Mouse (Mus musculus): Measurements from ENCODE around the gene Fzr1.
A peak's percentile ranks its signal among the peaks of the same experiment; 100 is the strongest.

Fzr1 gene

DNA sequence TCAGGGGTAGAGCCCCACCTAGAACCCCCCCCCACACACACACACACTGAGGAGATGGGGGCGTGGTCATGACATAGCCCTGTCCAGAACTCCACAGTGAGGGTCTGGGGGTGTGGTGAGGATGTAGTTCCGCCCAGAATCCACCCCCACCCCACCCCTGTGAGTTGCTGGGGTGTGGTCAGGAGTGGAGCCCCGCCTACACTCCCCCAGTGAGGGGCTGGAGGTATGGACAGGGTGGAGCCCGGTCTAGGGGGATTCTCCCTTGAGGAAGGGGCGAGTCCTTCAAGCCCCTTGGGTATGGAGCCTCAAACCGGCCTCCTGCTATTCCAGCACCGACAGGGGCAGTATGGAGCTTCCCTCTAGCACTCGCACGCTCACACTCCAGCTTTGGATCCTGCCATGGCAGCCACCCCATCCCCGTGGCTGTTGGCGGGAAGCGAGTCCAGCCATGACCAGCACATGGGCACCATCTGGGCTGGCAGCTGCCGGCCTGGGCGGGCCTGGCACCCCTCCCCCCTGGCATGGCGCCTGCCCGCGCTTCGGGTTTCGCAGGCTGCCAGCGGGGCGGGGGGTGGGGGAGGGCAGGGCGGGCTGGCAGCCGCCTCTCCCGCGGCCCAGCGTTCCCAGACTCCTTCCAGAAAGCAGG, 38.4 kb upstream of the Fzr1 start:
- peak; percentile 53 for DNase-seq (ENCODE audit: low read depth, low spot score)

DNA sequence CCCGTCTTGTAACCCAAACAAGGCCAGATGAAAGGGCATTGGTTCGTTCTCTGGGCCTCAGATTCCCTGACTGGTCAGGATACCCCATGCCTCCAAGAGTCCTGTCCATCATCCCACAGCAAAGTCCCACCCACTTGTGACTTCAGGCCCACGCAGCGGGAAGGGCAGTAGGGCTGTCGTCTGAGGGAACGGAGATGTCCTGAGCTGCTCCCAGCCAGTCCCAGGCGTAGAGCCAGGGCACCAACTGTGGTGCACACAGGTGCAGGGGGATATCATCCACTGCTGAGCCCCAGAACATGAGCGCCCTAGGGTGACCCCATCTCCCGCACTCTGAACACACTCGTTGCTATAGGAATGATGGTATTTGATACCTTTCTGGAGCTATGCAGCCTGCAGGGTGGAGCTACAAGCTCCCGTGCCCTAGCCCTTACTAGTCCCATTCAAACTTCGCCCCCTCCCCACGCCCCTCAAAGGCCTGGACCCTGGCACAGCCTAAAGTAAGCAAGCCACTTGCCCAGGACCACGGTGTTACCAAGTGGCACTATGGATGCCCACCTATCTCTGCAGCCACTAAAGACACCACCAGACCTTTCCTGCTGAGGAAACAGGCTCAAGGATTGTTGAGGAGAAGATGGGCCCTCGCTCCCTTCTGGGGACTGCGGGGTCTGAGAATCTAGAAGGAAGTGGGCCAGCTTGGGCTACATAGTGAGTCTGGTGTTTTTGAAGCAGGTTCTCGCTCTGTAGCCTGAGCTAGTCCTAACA, 37.4 kb upstream of the Fzr1 start:
- no peak for DNase-seq (ENCODE audit: low read depth, low spot score)

DNA sequence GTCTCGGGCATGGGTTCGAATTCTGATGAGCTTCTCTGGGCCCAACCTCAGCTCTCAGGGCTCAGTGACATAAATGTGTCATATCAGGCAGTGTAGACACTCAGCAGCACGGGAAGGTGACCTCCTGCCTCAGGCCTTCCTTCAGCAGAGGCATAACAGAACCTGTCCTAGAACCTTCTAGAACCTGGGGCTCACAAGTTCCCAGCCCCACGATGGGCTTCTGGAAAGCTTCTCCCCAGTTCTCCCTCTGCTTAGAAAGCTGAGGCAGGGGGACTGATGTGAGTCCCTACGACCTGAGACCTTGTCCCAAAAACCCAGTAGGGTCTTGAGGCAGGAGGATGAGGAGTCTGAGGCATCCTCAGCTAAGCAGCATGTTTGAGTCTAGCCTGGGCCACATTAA, 36.8 kb upstream of the Fzr1 start:
- no peak for DNase-seq (ENCODE audit: low read depth, low spot score)

DNA sequence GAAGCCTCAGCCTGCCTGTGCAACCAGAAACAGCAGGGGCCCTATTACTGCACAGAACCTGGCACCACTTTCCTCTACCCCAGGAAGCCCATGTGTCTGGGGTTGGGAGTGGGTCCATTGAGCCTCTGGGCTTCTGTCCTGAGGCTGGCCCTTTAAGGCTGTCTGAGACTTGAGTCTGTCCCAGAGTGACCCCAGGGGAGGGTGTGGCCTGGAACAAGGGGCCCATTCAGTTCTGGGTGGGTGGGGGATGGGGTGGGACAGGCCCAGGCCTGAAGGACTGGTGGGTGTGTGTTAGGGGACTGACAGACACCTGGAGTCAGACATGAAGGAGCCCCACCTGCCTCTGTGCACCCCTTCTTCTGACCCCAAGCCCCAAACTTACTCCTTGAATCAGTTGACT, 36.4 kb upstream of the Fzr1 start:
- DNase-seq (ENCODE audit: low read depth, low spot score): no peak

DNA sequence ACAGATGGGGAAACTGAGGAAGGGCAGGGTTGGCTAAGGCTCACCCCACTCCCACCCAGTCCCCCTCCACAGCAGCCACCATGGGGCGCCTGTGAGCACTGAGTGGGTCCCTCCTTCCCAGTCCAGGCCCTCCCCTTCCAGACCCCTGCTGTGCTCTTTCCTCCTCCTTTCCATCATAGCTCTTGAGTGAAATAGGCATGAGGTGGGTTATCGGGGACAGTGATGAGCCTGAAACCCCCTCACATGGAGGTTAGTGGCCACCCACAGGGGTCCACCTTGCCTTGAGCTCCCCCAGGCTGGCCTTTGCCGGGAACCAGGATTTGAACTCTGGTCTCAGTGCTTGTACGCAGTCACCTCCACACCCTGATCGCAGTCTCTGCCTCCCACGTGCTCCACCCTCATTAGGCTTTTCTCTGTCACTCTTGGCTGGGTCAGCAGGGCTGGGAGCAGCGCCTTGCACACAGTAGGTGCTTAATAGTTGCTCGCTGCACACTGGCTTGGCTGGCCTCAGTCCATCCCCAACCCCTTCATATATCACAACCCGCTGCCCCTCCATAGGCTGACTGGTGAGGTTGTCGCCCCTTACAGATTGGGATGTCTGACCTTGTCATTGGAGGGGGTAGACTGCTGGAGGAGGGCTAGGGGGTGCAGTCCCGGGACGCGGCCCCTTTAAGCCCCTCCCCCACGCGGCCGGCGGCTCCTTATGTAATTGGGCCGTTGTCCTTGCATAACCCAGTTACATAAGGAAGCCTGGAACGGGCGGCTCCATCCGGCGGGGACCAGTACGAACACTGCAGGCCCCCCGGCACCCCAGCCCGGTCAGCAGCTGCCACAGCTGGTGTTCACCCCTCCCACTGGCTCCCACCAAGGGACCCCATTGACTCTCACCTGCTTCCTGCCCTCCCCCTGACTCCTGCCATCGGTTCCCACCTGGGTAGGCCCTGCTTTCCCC, 35.3 kb upstream of the Fzr1 start:
- no peak for DNase-seq (ENCODE audit: low read depth, low spot score)

DNA sequence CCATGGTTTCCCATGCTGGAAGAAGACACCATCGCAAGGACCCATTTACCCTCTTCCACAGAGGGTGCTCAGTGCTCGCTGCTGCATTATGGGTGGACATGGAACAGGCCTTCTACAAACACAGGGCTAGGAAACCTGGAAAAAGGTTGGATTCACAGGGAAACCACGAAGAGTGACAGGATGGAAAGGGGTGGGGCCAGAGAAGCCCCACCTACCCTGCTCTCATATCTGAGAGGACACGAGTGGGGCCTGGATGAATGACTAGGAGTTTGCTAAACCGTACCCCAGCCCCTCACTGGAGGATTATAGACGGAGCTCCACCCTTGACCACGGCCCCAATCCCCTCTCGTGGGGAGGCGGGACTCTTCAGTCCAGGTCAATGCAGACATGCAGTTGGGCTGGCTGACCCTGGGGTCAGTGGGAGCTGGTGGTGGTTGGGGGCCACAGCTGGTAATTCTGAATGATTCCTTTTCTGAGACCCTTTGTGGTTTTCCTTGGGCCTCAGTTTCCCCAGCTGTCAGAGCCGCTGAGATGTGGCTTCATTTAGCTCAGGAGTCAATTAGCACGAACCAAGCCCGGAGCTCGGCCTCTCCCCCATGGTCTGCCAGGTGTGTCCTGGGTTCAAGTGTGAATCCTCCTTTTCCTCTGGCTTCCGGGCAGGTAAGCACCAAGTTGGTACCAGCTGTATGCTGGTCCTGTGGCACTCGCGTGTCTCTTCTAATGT, 34.4 kb upstream of the Fzr1 start:
- peak; percentile 58 for DNase-seq (ENCODE audit: low read depth, low spot score)

DNA sequence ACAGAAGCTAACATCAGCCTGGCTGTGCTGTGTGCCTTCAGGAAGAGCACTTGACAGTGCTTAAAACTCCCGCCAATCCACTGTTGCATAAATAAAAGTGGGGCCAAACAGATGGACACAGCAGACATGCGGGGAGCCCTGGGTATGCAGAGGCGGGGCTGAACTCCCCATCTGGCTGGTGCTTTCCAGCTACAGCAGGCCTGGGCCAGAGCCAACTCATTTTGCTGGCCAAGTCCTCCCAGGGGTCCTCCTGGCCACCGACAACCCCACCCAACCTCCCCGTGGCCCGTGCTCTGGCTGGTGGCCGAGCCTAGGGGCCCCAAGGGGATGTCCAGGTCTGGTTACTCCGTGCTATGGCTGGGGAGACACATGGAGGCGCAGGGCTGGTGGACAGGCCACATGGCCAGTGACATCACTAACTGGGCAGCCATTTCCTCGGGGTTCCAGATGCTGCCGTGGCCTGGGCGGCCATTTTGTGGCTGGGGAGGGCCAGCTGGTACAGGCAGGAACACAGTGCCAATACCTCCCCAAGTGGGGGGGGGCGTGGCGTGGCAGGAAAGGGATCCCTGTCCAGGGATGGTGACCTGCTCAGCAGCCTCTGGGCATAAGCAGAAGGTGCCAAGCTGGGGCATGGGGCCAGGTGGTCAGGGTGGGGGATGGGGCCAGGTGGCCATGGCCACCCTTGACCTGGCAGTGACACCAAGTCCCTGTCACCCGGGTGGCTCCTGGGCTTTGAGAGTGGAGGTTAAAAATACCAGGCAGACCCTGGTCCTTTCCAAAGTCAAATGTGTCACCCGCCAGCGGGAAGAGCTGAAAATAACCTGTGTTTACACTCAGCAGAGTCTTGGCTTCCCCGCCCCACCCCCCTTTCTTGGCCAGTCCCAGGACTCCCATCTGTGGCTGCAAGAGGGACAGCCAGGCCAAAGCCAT, 33.4 kb upstream of the Fzr1 start:
- peak; percentile 72 for DNase-seq (ENCODE audit: low read depth, low spot score)

DNA sequence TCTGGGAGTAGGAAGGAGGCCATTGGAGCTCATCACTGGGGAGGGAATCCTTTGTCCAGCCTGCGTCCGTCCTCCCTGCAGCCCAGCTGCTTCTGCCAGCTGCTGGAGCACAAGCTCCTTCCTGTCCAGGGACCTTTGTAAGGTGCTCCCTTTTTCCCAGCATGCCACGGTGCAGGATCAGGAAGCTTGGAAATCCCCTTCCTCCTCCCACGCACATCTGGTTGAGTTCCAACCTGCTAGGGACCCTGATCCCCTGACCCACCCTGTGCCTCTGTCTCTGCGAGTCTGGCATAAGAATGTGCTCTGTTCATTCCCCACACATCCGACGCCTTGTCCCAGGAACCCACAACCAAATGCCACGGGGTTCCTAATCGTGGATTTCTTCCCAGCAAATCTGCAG, 32.7 kb upstream of the Fzr1 start:
- peak; percentile 42 for DNase-seq (ENCODE audit: low read depth, low spot score)

DNA sequence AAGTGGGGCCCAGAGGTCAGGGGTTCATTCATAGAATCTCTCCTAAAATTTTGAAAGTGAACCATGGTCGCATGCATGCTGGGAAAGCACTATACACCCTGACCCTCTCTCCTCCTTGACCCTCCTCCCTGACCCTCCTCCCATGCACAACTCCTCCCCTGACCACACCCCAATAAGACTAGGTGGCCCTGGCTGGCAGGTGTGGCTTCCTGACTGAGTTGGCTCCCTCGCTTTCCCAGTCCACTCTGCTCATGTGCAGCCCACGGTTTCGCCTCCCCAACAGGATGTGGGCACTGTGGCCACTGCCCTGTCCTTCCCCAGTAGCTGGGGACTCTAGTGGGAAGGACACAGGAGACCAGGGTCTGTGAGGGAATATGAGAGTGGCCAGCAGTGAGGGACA, 32.0 kb upstream of the Fzr1 start:
- no peak for DNase-seq (ENCODE audit: low read depth, low spot score)

DNA sequence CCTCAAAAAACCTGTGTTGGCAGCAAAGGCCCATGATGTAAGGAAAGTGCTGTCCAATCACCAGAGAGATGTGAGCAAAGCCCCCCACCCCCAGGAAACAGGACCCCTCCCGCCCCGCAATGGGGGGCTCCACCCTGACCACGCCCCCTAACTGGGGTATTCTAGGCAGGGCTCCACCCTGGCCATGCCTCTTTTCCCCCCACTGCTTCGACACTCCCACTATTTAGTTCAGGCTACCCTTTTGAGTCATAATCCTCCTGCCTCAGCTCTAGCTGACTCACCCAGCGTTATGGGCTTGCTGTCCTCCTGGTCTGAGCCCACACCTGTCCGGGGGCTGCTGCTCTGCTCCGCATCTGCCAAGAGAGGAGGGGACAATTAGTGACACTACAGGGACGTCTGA, 31.0 kb upstream of the Fzr1 start:
- DNase-seq (ENCODE audit: low read depth, low spot score): peak; percentile 46

DNA sequence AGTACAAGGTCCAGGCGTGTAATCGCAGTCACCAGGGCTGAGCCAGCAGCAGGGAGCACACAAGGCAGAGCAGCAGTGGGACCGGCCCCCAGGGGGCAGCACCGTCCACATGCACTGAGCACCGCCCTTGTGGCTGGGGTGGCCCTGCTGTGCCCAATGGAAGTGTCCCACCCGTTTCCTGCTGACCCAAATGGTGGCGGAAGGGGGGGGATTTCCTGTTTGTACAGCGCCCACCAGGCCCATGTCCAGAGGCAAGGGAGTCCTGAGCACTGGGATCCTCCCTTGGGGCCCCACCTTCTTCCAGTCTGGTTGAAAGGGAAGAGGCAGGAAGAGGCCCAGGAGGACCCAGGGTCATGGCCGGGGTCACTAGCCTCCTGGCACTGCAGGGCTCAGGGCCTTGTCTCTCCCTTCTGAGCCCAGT, 30.6 kb upstream of the Fzr1 start:
- DNase-seq (ENCODE audit: low read depth, low spot score): peak; percentile 70

DNA sequence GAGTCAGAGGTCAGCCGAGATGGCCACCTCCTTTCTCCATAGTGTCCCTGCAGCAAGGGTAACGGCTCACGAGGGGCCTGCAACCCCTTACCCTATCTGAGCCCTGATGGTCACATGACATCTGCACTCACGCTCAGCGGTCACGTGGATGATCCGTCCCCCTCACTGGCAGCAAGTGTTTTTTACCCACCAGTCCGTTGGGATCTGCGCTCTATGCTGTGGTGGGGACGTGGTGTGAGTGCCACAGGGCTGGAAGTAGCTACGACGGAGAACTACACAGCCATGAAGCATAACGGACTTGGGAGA, 30.1 kb upstream of the Fzr1 start:
- no peak for DNase-seq (ENCODE audit: low read depth, low spot score)

DNA sequence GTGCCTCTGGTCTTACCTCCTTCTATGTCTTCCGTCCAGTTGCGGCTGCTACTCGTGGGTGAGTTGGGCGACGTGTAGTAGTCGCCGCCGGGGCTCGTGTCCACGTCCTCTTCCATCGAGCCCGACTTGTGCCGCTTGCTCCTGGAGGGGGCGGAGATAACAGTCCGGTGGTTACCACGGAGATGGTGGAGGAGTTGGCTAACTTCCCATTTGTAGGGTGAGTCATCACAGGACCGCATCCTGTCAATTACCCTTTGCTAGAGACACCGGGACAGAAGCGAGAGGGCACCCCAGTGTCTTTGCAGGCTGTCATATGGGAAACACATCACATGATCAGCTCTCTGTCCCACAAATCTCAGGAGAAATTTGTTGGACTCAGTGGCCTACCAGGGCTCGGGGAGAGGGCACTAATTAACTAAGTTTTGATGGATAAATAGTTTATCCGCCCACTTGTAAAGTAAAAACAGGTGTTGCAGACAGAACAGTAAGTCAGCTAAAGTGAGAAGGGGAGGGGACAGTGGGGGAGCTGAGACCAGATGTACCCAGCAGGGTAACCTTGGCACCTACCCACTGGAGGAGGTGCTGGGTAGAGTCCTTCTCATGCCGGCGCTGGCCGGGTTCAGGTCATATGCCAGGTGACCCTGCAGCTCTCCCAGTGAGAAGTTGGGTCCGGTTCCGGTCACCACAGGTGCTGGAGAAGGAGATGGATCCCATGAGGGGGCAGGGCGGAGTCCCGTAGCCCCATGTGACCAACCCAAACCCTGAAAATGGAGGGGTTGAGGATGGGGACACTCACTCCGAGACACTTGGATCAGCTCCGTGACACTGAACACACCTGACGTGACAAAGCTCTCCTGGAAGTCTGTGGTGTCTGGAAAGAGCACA, 29.5 kb upstream of the Fzr1 start:
- DNase-seq (ENCODE audit: low read depth, low spot score): peak; percentile 98

DNA sequence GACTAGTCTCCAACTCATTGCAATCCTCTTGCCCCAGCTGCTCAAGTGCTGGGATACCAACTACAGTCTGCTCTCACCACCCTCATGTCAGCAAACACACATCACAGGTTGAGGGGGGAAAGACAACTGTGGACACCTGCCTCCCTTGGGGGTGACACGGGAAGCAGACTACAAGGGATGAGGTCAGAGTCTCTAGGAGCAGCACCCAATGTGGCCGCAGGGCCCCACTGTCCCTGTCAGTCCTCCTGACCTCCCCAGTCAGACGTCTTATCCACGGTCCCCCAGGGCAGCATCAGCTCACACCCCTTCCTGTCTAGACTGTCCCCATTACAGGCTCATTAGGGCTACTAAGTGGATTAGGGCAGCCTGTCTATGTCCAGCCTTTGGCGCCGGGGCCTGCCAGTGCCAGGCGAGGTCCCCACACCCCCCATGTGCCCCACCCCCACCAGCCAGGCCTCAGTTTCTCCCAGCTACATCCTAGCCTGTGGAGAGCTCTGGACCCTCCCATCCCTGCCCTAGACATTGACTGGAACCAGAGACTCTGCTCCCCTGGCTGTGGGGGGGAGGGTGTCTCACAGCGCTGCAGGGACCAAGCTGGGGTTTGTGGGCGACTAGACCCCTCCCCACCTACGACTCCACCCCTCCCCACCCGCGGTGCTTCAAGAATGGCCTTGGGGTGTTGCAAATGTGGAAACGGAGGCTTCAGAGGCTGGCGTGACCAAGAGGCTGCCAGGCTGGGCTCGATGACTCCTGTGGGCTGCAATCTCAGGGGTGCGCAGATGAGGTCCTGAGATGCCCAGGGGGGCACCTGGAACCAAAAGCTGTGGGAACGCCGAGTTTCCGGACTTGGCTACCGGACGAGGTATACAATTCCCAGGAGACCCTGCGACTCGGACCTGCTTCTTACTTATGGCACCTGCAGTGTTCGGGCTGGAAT, 28.5 kb upstream of the Fzr1 start:
- DNase-seq (ENCODE audit: low read depth, low spot score): no peak

DNA sequence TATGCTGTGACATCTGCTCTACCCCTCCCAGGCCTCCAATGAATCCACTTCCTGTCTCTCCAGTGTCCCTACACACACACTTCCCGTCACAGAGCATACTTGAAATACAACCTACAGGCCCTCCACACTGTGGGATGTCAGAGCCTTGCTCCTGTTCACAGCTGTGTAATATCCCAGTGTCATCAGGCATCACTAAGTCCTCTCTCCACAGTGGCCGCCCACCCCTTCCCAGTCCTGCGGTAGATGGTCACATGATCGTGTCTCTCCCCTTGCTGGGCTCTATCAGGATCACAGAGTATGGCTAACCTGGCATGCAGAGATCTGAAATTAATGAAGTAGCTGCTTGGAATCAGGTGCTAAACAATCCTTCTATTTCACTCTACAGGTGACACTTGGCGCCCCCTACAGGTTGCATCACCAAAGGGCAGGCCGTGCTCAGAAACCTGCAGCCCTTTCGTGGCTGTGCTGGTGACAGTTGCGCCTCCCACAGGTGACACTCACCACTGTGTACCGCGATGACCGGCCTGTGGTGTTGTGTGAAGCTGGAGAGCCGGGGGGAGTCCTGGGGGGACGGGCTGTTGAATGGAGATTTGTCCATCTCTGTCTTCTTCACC, 27.4 kb upstream of the Fzr1 start:
- peak; percentile 57 for DNase-seq (ENCODE audit: low read depth, low spot score)

DNA sequence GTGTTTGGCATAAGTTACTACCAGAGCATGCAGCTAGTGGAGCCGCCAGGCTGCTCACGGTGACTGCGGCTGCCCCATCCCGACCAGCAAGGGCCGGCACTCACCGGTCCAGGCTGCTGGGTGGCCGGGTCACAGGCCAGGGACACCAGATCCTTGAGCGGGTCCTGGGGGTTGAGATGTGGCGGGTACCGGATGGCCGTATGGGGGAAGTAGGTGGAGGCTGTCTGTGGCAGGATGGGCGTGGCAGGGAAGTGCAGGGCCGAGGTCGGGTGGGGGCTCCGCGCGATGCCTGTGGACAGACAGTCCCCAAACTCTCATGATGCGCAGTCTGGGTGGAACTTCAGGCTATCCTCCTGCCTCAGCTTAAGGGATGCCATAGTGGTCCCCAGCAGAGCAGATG, 26.4 kb upstream of the Fzr1 start:
- DNase-seq (ENCODE audit: low read depth, low spot score): no peak

DNA sequence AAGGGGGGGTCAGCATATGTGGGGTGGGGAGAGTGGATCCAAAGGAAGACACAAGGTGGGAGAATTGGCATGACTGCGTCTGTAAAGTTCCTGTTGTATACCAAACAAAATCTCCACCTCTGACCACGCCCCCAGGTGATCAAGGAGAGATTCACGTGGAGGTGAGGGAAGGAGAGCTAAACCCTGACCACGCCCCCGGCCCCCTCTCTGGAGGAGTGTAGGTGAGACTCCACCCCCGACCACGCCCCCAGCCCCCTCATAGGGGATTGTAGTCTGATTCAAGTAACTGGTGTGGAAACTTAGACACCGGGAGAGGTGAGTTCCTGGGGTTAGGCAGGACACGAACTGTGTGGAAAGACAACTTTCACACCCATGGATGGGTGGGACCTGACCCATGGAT, 25.8 kb upstream of the Fzr1 start:
- no peak for DNase-seq (ENCODE audit: low read depth, low spot score)

DNA sequence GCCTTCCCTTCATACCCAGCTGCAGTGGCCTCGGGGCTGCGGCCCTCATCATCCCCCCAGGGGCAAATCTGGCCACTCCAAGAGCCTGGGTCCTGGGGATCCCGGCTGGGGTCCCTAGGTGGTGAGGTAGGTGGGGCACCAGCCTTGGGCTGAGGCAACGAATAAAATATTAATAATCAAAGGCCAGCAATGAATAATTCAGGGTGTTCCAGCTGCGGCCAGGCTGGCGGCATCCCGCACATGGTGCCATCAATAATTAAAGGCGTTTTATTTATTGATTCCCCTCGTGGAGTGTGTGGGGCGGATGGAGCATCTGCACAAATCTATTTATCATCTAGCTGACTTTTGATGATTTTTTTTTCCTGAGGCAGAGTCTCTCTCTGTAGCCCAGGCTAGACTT, 25.2 kb upstream of the Fzr1 start:
- no peak for DNase-seq (ENCODE audit: low read depth, low spot score)

Data from 3T3-L1 (cell line).